Mouse (Mus musculus) forebrain, embryonic 13.5 days (tissue): ENCODE data around the gene Opa3. TPM values are rescaled to one million over a fixed set of nuclear protein-coding genes. Genes with fewer than 3 reads are reported as not detected.

Experiments
- ATAC-seq: fragments of 200-750 bp; cut with Nextera tagmentation; 2 replicates; pipeline ENCODE4 v1.8.0; 2017
- H3K27ac ChIP-seq: fragments of 300-500 bp; sonication (generic); 2 replicates; pipeline ENCODE4 v1.5.1; 2015; ENCODE audit warnings: inconsistent platforms, mild to moderate bottlenecking, moderate library complexity
- H3K27me3 ChIP-seq: fragments of 300-500 bp; sonication (generic); 2 replicates; pipeline ENCODE4 v1.6.1; 2015; ENCODE audit warnings: mild to moderate bottlenecking, inconsistent platforms
- H3K36me3 ChIP-seq: fragments of 300-500 bp; sonication (generic); 2 replicates; pipeline ENCODE4 v1.6.1; 2015; ENCODE audit warnings: mild to moderate bottlenecking, inconsistent platforms; ENCODE audit not compliant: poor library complexity, severe bottlenecking
- H3K4me1 ChIP-seq: fragments of 300-500 bp; sonication (generic); 2 replicates; pipeline ENCODE4 v1.6.1; 2015; ENCODE audit warnings: inconsistent platforms
- H3K4me2 ChIP-seq: fragments of 300-500 bp; sonication (generic); 2 replicates; pipeline ENCODE4 v1.6.1; 2015; ENCODE audit warnings: inconsistent platforms, mild to moderate bottlenecking, moderate library complexity
- H3K4me3 ChIP-seq: fragments of 300-500 bp; sonication (generic); 2 replicates; pipeline ENCODE4 v1.5.1; 2015; ENCODE audit warnings: mild to moderate bottlenecking, inconsistent platforms
- H3K9ac ChIP-seq: fragments of 300-500 bp; sonication (generic); 2 replicates; pipeline ENCODE4 v1.6.1; 2015; ENCODE audit warnings: mild to moderate bottlenecking, inconsistent platforms
- H3K9me3 ChIP-seq: fragments of 300-500 bp; sonication (generic); replicated peaks from 2 replicates; pipeline ENCODE4 v1.6.1; 2016; ENCODE audit warnings: inconsistent platforms
- WGBS: fragments of 180-500 bp; shearing (Covaris S2); methylation state at CpG from one replicate; pipeline ENCODE4 v1.1.7; 2015; 5-methylcytosine and 5-hydroxymethylcytosine counted together
- polyA plus RNA-seq: library from polyadenylated mRNA; unstranded; fragments of >200 nt; fragmentation: Nextera tagmentation; extraction: Ambion mirVana; gene quantifications from 2 replicates; pipeline ENCODE4 v1.2.1, GENCODE M21; 2015

Opa3 gene
- 42.1 and 47.5 TPM in 2 replicates for polyA plus RNA-seq

DNA sequence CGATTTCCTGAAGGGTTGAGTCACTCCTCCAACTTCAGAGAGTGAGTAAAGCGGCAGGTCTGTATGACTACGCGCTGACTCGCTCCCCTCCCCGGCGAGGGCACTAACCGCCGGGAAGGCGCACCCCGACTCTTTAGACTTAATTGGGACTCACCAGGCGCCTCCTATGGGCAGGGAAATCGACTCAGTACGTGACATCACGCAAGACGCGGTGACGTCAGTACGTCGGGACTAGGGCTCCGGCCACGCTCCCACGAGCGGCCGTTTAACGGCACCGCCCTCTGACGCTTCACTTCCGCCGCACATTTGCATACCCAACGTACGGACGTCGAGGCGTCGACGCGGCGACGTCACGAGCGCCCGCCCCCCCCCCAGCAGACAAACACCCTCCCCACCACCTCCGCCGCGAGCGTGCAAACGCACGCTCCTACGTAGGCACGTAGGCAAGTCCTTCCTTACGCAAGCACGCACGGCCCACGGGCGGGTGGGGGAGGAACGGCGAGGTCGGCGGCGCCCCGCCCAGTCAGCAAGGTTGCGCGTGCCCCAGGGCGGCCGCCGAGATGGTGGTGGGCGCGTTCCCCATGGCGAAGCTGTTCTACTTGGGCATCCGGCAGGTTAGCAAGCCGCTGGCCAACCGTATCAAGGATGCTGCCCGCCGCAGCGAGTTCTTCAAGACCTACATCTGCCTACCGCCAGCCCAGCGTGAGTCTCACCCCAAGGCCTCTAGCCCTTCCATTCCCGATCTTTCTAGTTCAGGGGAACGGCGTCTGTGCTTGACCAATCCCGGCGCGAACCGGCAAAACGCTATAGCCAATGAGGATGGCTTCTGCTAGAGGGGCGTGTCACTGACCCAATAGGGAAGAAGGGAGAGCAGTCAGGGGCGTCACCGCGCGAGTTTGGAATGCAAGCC is at the start of gene Opa3:
TSS of gene Opa3 (plus strand) at position 452 of the 910 bp plus-strand sequence.
- peak within 1 kb of the TSS; percentile 100 for H3K27ac ChIP-seq
- H3K4me1 ChIP-seq: peaks cover 31% of the 10 kb centered on the region
- peak within 1 kb of the TSS; percentile 77 for H3K9ac ChIP-seq
- ATAC-seq: peak; percentile 97
- H3K36me3 ChIP-seq: peaks cover 17% of the 10 kb centered on the region
- H3K9me3 ChIP-seq: no peaks in the 10 kb centered on the region
- peak within 1 kb of the TSS; percentile 83 for H3K4me2 ChIP-seq
- peak within 1 kb of the TSS; percentile 64 for H3K4me3 ChIP-seq
- WGBS: under 1% methylated on average over 84 of the region's 91 CpGs
- H3K27me3 ChIP-seq: no peaks in the 10 kb centered on the region

- H3K27ac ChIP-seq: no peak overlapping the region
- H3K9ac ChIP-seq: no peak overlapping the region
- peaks cover 37% of the 10 kb centered on the region for H3K4me1 ChIP-seq
- peak overlapping the region; percentile 56 for H3K4me3 ChIP-seq
- peaks cover 50% of the 10 kb centered on the region for H3K27me3 ChIP-seq
- H3K36me3 ChIP-seq: peaks cover 15% of the 10 kb centered on the region; the same call in 1 of the 2 replicates
- no peaks in the 10 kb centered on the region; the same call in 1 of the 2 replicates for H3K9me3 ChIP-seq
- peak overlapping the region; percentile 72 for H3K4me2 ChIP-seq
- no peak for ATAC-seq
- WGBS: 3% methylated on average over 27 of the region's 27 CpGs
These were observed 49.6 kb upstream of the Opa3 start for GRCm38 (mm10) chr7:19178443-19179092.

DNA sequence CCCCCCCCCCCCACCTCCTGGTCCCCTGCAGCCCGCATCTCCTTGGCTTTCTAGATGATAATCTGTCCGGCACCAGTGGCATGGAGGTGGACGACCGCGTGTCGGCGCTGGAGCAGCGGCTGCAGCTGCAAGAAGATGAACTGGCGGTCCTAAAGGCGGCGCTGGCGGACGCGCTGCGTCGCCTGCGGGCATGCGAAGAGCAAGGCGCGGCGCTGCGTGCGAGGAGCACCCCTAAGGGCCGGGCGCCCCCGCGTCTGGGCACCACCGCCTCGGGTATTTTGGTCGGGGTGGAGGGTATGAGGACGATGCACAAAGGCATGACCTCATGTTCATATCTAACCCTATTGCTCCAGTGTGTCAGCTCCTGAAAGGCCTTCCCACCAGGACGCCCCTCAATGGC is 49.0 kb upstream of the Opa3 start:
- Histone ChIP-seq H3K9ac (peak overlapping the region; percentile 14), H3K4me2 (peak overlapping the region; percentile 72), H3K4me3 (peak overlapping the region; percentile 56), H3K4me1 (peaks cover 43% of the 10 kb centered on the region), H3K9me3 (no peaks in the 10 kb centered on the region; the same call in 1 of the 2 replicates), H3K36me3 (peaks cover 19% of the 10 kb centered on the region; the same call in 1 of the 2 replicates), H3K27me3 (peaks cover 50% of the 10 kb centered on the region), H3K27ac (no peak overlapping the region)
- under 1% methylated on average over 31 of the region's 32 CpGs for WGBS
- ATAC-seq: no peak

DNA sequence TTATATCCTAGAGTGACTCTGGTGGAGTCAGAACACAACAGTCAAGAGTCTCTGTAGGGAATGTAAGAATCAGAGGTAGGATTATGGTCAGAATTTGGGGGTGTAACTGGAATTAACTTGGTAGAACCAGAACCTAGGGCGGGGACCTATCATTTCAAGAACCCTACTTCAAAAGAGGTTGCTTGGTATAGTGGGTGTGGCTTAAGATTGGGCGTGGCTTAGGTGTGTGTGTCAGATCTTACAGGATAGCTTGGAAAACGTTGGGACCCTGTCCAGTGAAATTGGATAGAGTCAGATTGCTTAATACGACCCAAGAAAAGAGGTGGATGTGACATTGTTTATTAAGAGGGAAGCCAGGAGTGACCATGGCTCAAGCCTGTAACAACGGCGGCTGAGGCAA is 48.2 kb upstream of the Opa3 start:
- Histone ChIP-seq H3K4me3 (no peak overlapping the region), H3K9ac (no peak overlapping the region), H3K36me3 (peaks cover 19% of the 10 kb centered on the region; the same call in 1 of the 2 replicates), H3K27ac (no peak overlapping the region), H3K4me1 (peaks cover 50% of the 10 kb centered on the region), H3K9me3 (no peaks in the 10 kb centered on the region; the same call in 1 of the 2 replicates), H3K27me3 (peaks cover 50% of the 10 kb centered on the region), H3K4me2 (peak overlapping the region; percentile 72)
- no peak for ATAC-seq
- 45% methylated on average over 6 of the region's 6 CpGs for WGBS

DNA sequence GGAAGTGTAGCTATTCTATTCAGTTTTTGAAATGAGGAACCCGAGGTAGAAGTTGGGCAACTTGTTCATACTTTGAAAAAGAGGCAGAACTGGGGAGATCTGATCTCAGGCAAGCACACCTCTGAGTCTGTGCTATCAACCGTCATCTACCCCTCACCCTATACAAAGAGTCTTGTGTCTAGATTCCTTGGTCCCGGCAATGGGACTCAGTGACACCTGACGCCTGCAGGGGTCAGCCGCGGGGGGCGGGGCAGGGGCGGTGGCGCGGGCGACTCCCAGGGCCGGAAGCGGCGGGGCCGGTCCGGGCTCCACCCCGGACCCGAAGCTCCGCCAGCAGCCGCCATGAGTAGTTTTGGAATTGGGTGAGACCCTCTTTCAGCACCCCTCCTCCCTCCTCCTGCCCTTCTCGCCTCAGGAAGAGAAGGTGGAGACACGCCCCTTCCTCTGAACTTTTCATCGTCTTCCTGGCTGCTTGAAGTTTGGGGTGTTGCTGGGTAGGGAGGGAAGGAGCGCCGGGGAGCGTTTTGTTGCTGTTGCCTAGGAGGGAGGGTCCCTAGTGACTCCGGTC is 47.2 kb upstream of the Opa3 start:
- ATAC-seq: no peak
- H3K9ac ChIP-seq: peak overlapping the region; percentile 65
- H3K36me3 ChIP-seq: peaks cover 20% of the 10 kb centered on the region
- peaks cover 43% of the 10 kb centered on the region for H3K27me3 ChIP-seq
- H3K9me3 ChIP-seq: no peaks in the 10 kb centered on the region; the same call in 1 of the 2 replicates
- H3K4me3 ChIP-seq: peak overlapping the region; percentile 48
- 1% methylated on average over 20 of the region's 27 CpGs for WGBS
- H3K4me1 ChIP-seq: peaks cover 60% of the 10 kb centered on the region
- peak overlapping the region; percentile 66 for H3K4me2 ChIP-seq
- H3K27ac ChIP-seq: no peak overlapping the region

- peak overlapping the region; percentile 46; the same call in 1 of the 2 replicates for H3K4me2 ChIP-seq
- H3K27me3 ChIP-seq: peaks cover 15% of the 10 kb centered on the region
- WGBS: 72% methylated on average over 2 of the region's 2 CpGs
- H3K27ac ChIP-seq: peak overlapping the region; percentile 90
- 0 out of 2 replicates have a peak overlapping the region, but pooled peaks have one; percentile 43 for H3K9ac ChIP-seq
- H3K4me1 ChIP-seq: peaks cover 45% of the 10 kb centered on the region
- H3K4me3 ChIP-seq: no peak overlapping the region
- peaks cover 37% of the 10 kb centered on the region for H3K36me3 ChIP-seq
- 0 out of 2 replicates have a peak, but pooled peaks have one; percentile 6 for ATAC-seq
- H3K9me3 ChIP-seq: no peaks in the 10 kb centered on the region
These were observed 43.9 kb upstream of the Opa3 start for GRCm38 (mm10) chr7:19184250-19184649.

GRCm38 (mm10) chr7:19184758-19185157 is 43.4 kb upstream of the Opa3 start:
- WGBS: 45% methylated on average over 6 of the region's 6 CpGs

DNA sequence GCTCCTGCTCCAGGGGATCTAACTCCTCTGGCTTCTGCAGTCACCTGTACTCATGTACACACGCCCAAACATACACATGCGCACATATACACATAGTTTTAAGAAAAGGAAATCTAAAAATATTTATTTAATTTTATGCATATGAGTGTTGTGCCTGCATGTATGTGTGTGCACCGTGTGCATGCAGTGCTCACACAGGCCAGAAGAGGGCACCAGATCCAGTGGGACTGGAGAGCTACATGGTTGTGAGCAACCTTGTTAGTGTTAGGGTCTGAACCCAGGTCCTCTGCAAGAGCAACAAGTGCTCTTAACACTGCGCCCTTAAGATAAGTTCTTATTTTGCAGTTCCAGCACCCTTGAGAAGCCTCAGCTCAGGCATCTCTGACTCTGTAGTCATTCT is 33.5 kb upstream of the Opa3 start:
- no peaks in the 10 kb centered on the region for H3K27me3 ChIP-seq
- no peaks in the 10 kb centered on the region for H3K4me1 ChIP-seq
- ATAC-seq: no peak
- H3K9ac ChIP-seq: no peak overlapping the region
- H3K9me3 ChIP-seq: 0 out of 2 replicates have a peak, but pooled peaks cover 7% of the 10 kb centered on the region
- WGBS: 98% methylated on average over 4 of the region's 4 CpGs
- H3K4me3 ChIP-seq: no peak overlapping the region
- no peak overlapping the region for H3K4me2 ChIP-seq
- peaks cover 74% of the 10 kb centered on the region for H3K36me3 ChIP-seq
- no peak overlapping the region for H3K27ac ChIP-seq

More at GRCm38 (mm10) chr7:19184758-19185157, 43.4 kb upstream of the Opa3 start:
- Histone ChIP-seq H3K9ac (peak overlapping the region; percentile 43; the same call in 1 of the 2 replicates), H3K4me3 (no peak overlapping the region), H3K27ac (peak overlapping the region; percentile 90), H3K9me3 (no peaks in the 10 kb centered on the region), H3K4me1 (peaks cover 40% of the 10 kb centered on the region), H3K4me2 (peak overlapping the region; percentile 46), H3K36me3 (peaks cover 38% of the 10 kb centered on the region), H3K27me3 (peaks cover 10% of the 10 kb centered on the region)
- peak; percentile 58; the same call in 1 of the 2 replicates for ATAC-seq

DNA sequence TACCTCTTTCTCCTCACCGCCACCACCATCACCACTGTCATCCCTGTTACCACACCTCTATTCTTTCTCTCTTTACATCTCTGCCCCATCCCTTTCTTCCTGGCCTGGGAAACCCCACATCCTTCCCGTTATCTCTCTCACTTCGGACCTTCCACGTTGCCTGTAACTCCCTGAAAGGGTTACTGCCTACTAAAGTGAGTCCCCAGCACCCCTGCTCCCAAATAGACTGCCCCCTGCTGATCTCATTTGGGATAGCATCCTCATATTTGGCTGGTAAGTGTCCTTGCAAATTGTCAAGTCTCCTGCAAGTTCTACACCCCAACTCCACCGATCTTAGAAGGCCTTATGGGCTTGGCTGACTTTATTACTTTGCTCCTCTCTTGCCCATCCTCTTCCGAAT is 31.5 kb upstream of the Opa3 start:
- no peak for ATAC-seq
- no peak overlapping the region for H3K27ac ChIP-seq
- H3K4me2 ChIP-seq: no peak overlapping the region
- H3K9me3 ChIP-seq: 0 out of 2 replicates have a peak, but pooled peaks cover 7% of the 10 kb centered on the region
- H3K4me3 ChIP-seq: no peak overlapping the region
- H3K4me1 ChIP-seq: no peaks in the 10 kb centered on the region
- WGBS: 65% methylated on average over 6 of the region's 6 CpGs
- no peak overlapping the region for H3K9ac ChIP-seq
- no peaks in the 10 kb centered on the region for H3K27me3 ChIP-seq
- peaks cover 76% of the 10 kb centered on the region for H3K36me3 ChIP-seq

DNA sequence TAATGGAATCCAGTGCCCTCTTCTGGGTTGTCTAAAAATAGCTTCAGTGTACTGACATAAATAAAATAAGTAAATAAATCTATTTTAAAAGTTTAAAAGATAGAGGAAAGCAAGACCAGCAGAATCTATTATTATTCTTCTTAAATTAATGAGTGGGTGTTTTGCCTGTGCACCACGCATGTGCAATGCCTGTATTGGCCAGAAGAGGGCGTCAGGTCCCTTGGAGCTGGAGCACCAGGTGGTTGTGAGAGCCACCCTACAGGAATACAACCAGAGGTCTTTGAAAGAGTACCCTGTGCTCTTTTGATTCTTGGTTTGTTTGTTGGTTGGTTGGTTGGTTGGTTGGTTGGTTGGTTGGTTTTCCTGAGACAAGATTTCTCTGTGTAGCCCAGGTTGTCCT is 30.1 kb upstream of the Opa3 start:
- no peaks in the 10 kb centered on the region for H3K4me1 ChIP-seq
- WGBS: 33% methylated on average over 2 of the region's 2 CpGs
- no peak overlapping the region for H3K9ac ChIP-seq
- no peak overlapping the region for H3K4me3 ChIP-seq
- no peak overlapping the region for H3K4me2 ChIP-seq
- H3K27me3 ChIP-seq: no peaks in the 10 kb centered on the region
- no peak overlapping the region for H3K27ac ChIP-seq
- H3K9me3 ChIP-seq: 0 out of 2 replicates have a peak, but pooled peaks cover 7% of the 10 kb centered on the region
- no peak for ATAC-seq
- H3K36me3 ChIP-seq: peaks cover 77% of the 10 kb centered on the region

DNA sequence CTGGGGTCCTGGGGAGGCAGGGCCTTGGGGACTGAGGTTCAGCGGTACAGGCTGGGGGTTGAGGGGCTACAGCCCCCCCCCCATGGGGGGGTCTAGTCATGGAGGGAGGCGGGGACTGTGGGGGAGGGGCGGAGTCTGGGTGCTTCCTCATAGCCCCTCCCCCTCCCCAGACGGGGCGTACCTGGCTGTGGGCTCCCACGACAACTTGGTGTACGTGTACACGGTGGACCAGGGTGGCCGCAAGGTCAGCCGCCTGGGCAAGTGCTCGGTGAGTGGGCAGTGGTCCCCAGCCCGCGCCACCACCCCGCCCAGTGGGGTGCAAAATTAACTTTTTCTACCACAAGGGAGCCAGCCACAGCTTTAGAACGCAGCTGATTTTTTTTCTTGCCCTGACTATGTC is 26.5 kb upstream of the Opa3 start:
- ATAC-seq: no peak
- H3K9me3 ChIP-seq: no peaks in the 10 kb centered on the region
- peaks cover 70% of the 10 kb centered on the region for H3K36me3 ChIP-seq
- H3K4me3 ChIP-seq: no peak overlapping the region
- WGBS: 67% methylated on average over 15 of the region's 15 CpGs
- H3K27ac ChIP-seq: no peak overlapping the region
- H3K4me2 ChIP-seq: no peak overlapping the region
- H3K9ac ChIP-seq: no peak overlapping the region
- no peaks in the 10 kb centered on the region for H3K27me3 ChIP-seq
- no peaks in the 10 kb centered on the region for H3K4me1 ChIP-seq
